Mouse (Mus musculus): ENCODE measurements around the gene Slc17a2.

- no peak for TF ChIP-seq CTCF (IDR thresholded peaks at IDR 0.05; ENCODE audit: borderline replicate concordance, insufficient read depth, low read length)
- no peak for TF ChIP-seq POLR2A (IDR thresholded peaks at IDR 0.05; ENCODE audit: low read depth, low read length)
Measured at GRCm38 (mm10) chr13:23826606-23827005, 19.8 kb downstream of the Slc17a2 start.
